Mouse (Mus musculus): ENCODE measurements around the gene Fndc8.

DNA sequence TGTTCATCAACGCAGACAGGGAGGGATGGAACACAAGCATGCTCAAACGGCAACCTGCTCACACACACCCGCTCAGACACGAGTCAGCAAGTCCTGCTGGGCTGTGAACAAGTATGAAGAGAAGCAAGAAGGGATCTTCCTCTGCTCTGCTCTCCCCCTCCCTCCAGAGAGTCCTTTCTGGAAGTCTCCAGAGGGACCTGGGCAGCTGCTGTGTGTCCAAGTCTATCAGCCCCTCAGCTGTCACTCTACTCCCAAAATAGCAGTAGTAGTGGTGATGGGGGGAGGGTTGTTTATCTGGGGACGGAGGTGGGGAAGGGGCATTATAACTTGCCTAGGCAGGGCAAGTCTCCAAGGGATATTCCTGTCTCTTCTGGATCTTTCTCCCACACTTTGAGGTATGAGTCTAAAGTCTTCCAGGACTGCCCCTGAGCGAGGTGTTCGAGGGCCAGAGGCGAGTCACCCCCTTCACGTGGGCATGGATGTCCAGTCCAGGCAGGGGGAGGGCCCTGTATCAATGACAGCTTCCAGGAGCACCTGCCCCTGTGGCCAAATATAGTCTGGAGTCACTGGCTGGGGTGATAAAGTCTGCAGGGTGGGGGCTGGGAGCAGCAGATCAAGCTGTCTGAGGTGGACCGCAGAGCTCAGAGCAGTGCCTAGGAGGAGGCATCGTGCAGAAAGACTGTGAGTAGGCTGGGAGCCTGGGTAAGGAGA, 18.9 kb downstream of the Fndc8 start:
- TF ChIP-seq TCF12 (IDR thresholded peaks at IDR 0.05; ENCODE audit: insufficient read depth, poor library complexity, severe bottlenecking) (peak; percentile 86), POLR2A (IDR thresholded peaks at IDR 0.05; ENCODE audit: insufficient read length, low read depth) (peak; percentile 80), USF1 (IDR thresholded peaks at IDR 0.05; ENCODE audit: low read depth) (peak; percentile 53)
